Mouse (Mus musculus) embryonic facial prominence, embryonic 10.5 days (tissue): Measurements from ENCODE around the gene Slc22a8. TPM values are rescaled to one million over a fixed set of nuclear protein-coding genes. Genes with fewer than 3 reads are reported as not detected.

Experiments used
- DNase-seq: peaks from one replicate; pipeline ENCODE4 v3.0.0-alpha.2; 2017; ENCODE audit warnings: low spot score
- H3K27ac ChIP-seq: fragments of 300-500 bp; sonication (generic); replicated peaks from 2 replicates; pipeline ENCODE4 v1.5.1; 2016; ENCODE audit warnings: mild to moderate bottlenecking
- H3K27me3 ChIP-seq: fragments of 300-500 bp; sonication (generic); replicated peaks from 2 replicates; pipeline ENCODE4 v1.6.1; 2016; ENCODE audit warnings: low read depth, mild to moderate bottlenecking; ENCODE audit not compliant: poor library complexity, severe bottlenecking
- H3K36me3 ChIP-seq: fragments of 300-500 bp; sonication (generic); replicated peaks from 2 replicates; pipeline ENCODE4 v1.6.1; 2016; ENCODE audit warnings: mild to moderate bottlenecking, moderate library complexity
- H3K4me1 ChIP-seq: fragments of 300-500 bp; sonication (generic); 2 replicates; pipeline ENCODE4 v1.6.1; 2016
- H3K4me3 ChIP-seq: fragments of 300-500 bp; sonication (generic); 2 replicates; pipeline ENCODE4 v1.5.1; 2016; ENCODE audit warnings: mild to moderate bottlenecking, moderate library complexity
- H3K9me3 ChIP-seq: fragments of 300-500 bp; sonication (generic); 2 replicates; pipeline ENCODE4 v1.6.1; 2016; ENCODE audit warnings: mild to moderate bottlenecking
- WGBS: fragments of 180-500 bp; shearing (Covaris S2); methylation state at CpG from one replicate; pipeline ENCODE4 v1.1.7; 2016; 5-methylcytosine and 5-hydroxymethylcytosine counted together
- polyA plus RNA-seq: library from polyadenylated mRNA; unstranded; fragments of >200 nt; fragmentation: Nextera tagmentation; extraction: Ambion mirVana; gene quantifications from 2 replicates; pipeline ENCODE4 v1.2.1, GENCODE M21; 2016

The Slc22a8 gene
- not detected in 2 replicates for polyA plus RNA-seq

GRCm38 (mm10) chr19:8590954-8591353, at the start of gene Slc22a8:
Slc22a8 (plus strand) TSS chr19:8591254.
- 65% methylated on average over 8 of the region's 8 CpGs for WGBS
- no peak within 1 kb of the TSS; the same call in 1 of the 2 replicates for H3K27ac ChIP-seq

GRCm38 (mm10) chr19:8558897-8559296, 32.2 kb upstream of the Slc22a8 start:
- 81% methylated on average over 2 of the region's 2 CpGs for WGBS
- DNase-seq, result no peak
- Histone ChIP-seq H3K36me3 (no peaks in the 10 kb centered on the region), H3K27me3 (no peaks in the 10 kb centered on the region), H3K27ac (no peak overlapping the region), H3K9me3 (no peaks in the 10 kb centered on the region), H3K4me3 (no peak overlapping the region), H3K4me1 (no peaks in the 10 kb centered on the region)

More at GRCm38 (mm10) chr19:8590954-8591353, at the start of gene Slc22a8:
- peaks cover 39% of the 10 kb centered on the region for H3K4me1 ChIP-seq
- no peak within 1 kb of the TSS for H3K4me3 ChIP-seq
- no peaks in the 10 kb centered on the region for H3K36me3 ChIP-seq
- H3K27me3 ChIP-seq, result no peaks in the 10 kb centered on the region
- no peak for DNase-seq
- H3K9me3 ChIP-seq, result no peaks in the 10 kb centered on the region

GRCm38 (mm10) chr19:8564021-8564420, 27.0 kb upstream of the Slc22a8 start:
- no peak overlapping the region for H3K27ac ChIP-seq
- H3K4me3 ChIP-seq, result no peak overlapping the region
- H3K36me3 ChIP-seq, result no peaks in the 10 kb centered on the region
- WGBS, result 55% methylated on average over 2 of the region's 2 CpGs
- no peaks in the 10 kb centered on the region for H3K9me3 ChIP-seq
- H3K4me1 ChIP-seq, result 0 out of 2 replicates have a peak, but pooled peaks cover under 1% of the 10 kb centered on the region
- DNase-seq, result no peak
- no peaks in the 10 kb centered on the region for H3K27me3 ChIP-seq

- no peak for DNase-seq
- WGBS, result 83% methylated on average over 3 of the region's 3 CpGs
- no peaks in the 10 kb centered on the region for H3K36me3 ChIP-seq
Observed at GRCm38 (mm10) chr19:8564469-8564868, 26.6 kb upstream of the Slc22a8 start.

GRCm38 (mm10) chr19:8565262-8565661, 25.8 kb upstream of the Slc22a8 start:
- no peaks in the 10 kb centered on the region for H3K27me3 ChIP-seq
- no peak overlapping the region for H3K27ac ChIP-seq
- no peaks in the 10 kb centered on the region for H3K36me3 ChIP-seq
- H3K4me1 ChIP-seq, result peaks cover 8% of the 10 kb centered on the region; the same call in 1 of the 2 replicates
- H3K9me3 ChIP-seq, result no peaks in the 10 kb centered on the region
- no peak overlapping the region for H3K4me3 ChIP-seq
- DNase-seq, result no peak
- WGBS, result 69% methylated on average over 2 of the region's 2 CpGs

More at GRCm38 (mm10) chr19:8564469-8564868, 26.6 kb upstream of the Slc22a8 start:
- Histone ChIP-seq H3K27me3 (no peaks in the 10 kb centered on the region), H3K27ac (no peak overlapping the region), H3K9me3 (no peaks in the 10 kb centered on the region), H3K4me3 (no peak overlapping the region), H3K4me1 (peaks cover 4% of the 10 kb centered on the region; the same call in 1 of the 2 replicates)

GRCm38 (mm10) chr19:8565985-8566384, 25.1 kb upstream of the Slc22a8 start:
- Histone ChIP-seq H3K4me1 (peaks cover 8% of the 10 kb centered on the region; the same call in 1 of the 2 replicates), H3K27ac (no peak overlapping the region), H3K4me3 (no peak overlapping the region), H3K27me3 (no peaks in the 10 kb centered on the region), H3K36me3 (no peaks in the 10 kb centered on the region), H3K9me3 (no peaks in the 10 kb centered on the region)
- DNase-seq, result no peak
- WGBS, result 58% methylated on average over 4 of the region's 4 CpGs

GRCm38 (mm10) chr19:8567104-8567880, 23.8 kb upstream of the Slc22a8 start:
- Histone ChIP-seq H3K9me3 (no peaks in the 10 kb centered on the region), H3K4me1 (peaks cover 8% of the 10 kb centered on the region; the same call in 1 of the 2 replicates), H3K27me3 (no peaks in the 10 kb centered on the region), H3K27ac (no peak overlapping the region), H3K4me3 (no peak overlapping the region), H3K36me3 (no peaks in the 10 kb centered on the region)
- 47% methylated on average over 13 of the region's 13 CpGs for WGBS
- DNase-seq, result peak; percentile 39

GRCm38 (mm10) chr19:8569453-8569863, 21.6 kb upstream of the Slc22a8 start:
- Histone ChIP-seq H3K27ac (peak overlapping the region; percentile 40; the same call in 1 of the 2 replicates), H3K36me3 (no peaks in the 10 kb centered on the region), H3K9me3 (no peaks in the 10 kb centered on the region), H3K4me3 (peak overlapping the region; percentile 48), H3K27me3 (no peaks in the 10 kb centered on the region), H3K4me1 (peaks cover 8% of the 10 kb centered on the region; the same call in 1 of the 2 replicates)
- 4% methylated on average over 14 of the region's 14 CpGs for WGBS
- DNase-seq, result peak; percentile 69

GRCm38 (mm10) chr19:8570341-8571040, 20.6 kb upstream of the Slc22a8 start:
- no peaks in the 10 kb centered on the region for H3K9me3 ChIP-seq
- no peak for DNase-seq
- H3K4me3 ChIP-seq, result no peak overlapping the region
- peaks cover 8% of the 10 kb centered on the region; the same call in 1 of the 2 replicates for H3K4me1 ChIP-seq
- WGBS, result 56% methylated on average over 2 of the region's 2 CpGs
- no peak overlapping the region for H3K27ac ChIP-seq
- H3K36me3 ChIP-seq, result no peaks in the 10 kb centered on the region
- H3K27me3 ChIP-seq, result no peaks in the 10 kb centered on the region

- no peak overlapping the region for H3K4me3 ChIP-seq
- no peak overlapping the region for H3K27ac ChIP-seq
- H3K4me1 ChIP-seq, result peaks cover 8% of the 10 kb centered on the region; the same call in 1 of the 2 replicates
- no peaks in the 10 kb centered on the region for H3K27me3 ChIP-seq
- H3K9me3 ChIP-seq, result no peaks in the 10 kb centered on the region
- no peaks in the 10 kb centered on the region for H3K36me3 ChIP-seq
- WGBS, result 78% methylated on average over 7 of the region's 7 CpGs
- no peak for DNase-seq
Observed at GRCm38 (mm10) chr19:8571746-8572145, 19.3 kb upstream of the Slc22a8 start.

GRCm38 (mm10) chr19:8572485-8572884, 18.6 kb upstream of the Slc22a8 start:
- no peak for DNase-seq
- Histone ChIP-seq H3K9me3 (no peaks in the 10 kb centered on the region), H3K36me3 (no peaks in the 10 kb centered on the region), H3K4me3 (no peak overlapping the region), H3K4me1 (peaks cover 8% of the 10 kb centered on the region; the same call in 1 of the 2 replicates), H3K27me3 (no peaks in the 10 kb centered on the region), H3K27ac (no peak overlapping the region)
- WGBS, result 47% methylated on average over 3 of the region's 3 CpGs

GRCm38 (mm10) chr19:8577432-8577831, 13.6 kb upstream of the Slc22a8 start:
- Histone ChIP-seq H3K4me1 (peaks cover 6% of the 10 kb centered on the region), H3K4me3 (no peak overlapping the region), H3K36me3 (no peaks in the 10 kb centered on the region), H3K9me3 (no peaks in the 10 kb centered on the region), H3K27ac (no peak overlapping the region), H3K27me3 (peaks cover 6% of the 10 kb centered on the region; the same call in 1 of the 2 replicates)
- no peak for DNase-seq
- WGBS, result 87% methylated on average over 4 of the region's 4 CpGs
